Mouse (Mus musculus) adrenal gland, adult 8-10 months (tissue): Measurements from ENCODE around the gene Pirt. TPM values are rescaled to one million over a fixed set of nuclear protein-coding genes. Genes with fewer than 3 reads are reported as not detected.

ENCODE experiments used
- DNase-seq: peaks from one replicate; pipeline ENCODE4 v3.0.0; 2022
- total RNA-seq, 4 experiments: library from RNA; stranded (reverse); gene quantifications; 2 replicates each; pipeline ENCODE4 v1.2.4; 2022

The Pirt gene
- 10 to 100 TPM in 3 of 4 experiments, 1 to 10 TPM in 1; 9.3 to 20.8 (median 14.1) TPM for total RNA-seq

DNA sequence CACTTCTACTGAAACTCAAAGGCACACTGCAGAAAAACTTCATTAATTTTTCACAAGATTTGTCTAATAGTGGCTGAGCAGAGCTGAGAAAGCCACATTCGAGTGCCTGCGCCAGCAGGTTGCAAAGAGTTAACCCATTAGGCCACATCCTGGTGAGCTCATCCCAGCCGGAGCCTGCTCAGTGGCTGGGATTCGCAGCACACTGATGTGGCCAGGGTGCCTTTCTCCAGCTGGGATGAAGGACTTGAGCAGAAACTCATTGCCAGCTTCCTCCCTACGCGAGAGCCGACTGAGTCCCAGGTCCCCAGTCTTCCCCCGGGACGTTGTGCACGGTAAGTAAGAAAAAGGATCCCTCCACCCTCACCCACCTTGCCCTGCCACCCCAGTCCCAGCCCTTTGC, at the start of gene Pirt:
TSS of gene Pirt (plus strand) at position 171 of the 400 bp plus-strand sequence.
- DNase-seq, result no peak

DNA sequence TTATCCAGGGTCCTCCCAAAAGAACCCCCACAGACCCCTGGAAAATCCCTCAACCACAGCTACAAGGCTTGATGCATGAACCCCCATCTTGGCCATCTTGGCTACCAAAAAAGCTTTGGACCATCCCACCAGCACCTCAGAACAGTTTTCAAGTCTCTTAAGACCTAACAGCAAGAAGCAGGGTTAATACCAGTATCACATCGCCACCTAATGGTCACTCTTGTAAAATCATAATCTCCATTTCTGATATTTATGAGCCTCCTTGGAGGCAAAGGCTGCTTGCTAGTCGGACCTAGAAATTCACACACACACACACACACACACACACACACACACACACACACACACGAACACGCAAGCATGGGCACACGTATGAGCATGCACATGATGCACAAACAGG, 40.1 kb upstream of the Pirt start:
- no peak for DNase-seq

DNA sequence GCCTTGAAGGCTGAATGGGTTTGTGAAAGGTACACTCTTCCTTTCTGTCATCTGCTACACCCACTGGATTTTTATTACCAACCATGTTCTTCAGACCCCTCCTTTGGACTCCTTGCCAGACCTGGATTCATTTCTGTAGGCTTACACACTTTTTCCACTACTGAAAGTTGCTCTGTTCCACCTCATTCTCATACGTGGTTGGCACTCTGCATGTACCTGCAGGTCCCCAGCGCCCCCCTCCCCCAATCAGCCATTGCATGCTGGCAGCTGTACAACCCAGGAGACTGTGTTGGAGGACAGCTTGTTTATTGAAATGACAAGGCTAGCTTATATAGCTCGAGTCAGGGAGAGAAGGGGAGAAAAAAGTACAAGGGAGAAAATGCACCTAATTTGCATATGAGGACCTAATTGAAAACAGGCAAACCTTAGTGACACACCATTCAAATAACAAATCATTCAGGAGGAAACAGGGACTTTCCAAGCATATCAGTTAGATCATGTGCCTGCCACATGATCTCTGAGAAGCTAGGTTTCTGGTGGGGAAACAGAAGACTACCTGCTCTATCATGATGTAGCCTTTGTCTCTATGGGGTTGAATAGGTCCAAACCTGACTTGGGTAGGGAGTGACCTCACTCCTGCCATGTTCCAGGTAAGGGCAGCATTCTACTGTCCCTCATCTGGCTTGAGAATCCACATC, 38.9 kb upstream of the Pirt start:
- no peak for DNase-seq

DNA sequence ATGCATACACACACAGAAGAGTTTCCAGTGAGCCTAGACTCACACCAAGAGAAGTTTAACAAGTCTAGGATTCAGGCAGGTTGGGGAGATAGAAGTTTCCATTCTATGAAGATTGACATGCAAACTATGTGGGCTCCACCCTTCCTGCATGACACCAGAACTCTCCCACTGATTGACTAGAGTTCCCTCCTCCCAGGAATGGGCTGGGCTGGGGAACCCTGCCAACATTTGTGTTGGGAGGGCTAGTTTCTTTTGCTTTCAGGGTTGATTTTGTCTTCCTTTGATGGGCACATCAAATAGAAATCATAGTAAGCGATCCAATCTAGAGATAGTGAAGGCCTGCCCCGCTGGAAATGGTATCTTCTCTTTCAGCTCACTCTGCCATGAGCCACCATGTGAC, 30.5 kb upstream of the Pirt start:
- DNase-seq, result no peak

DNA sequence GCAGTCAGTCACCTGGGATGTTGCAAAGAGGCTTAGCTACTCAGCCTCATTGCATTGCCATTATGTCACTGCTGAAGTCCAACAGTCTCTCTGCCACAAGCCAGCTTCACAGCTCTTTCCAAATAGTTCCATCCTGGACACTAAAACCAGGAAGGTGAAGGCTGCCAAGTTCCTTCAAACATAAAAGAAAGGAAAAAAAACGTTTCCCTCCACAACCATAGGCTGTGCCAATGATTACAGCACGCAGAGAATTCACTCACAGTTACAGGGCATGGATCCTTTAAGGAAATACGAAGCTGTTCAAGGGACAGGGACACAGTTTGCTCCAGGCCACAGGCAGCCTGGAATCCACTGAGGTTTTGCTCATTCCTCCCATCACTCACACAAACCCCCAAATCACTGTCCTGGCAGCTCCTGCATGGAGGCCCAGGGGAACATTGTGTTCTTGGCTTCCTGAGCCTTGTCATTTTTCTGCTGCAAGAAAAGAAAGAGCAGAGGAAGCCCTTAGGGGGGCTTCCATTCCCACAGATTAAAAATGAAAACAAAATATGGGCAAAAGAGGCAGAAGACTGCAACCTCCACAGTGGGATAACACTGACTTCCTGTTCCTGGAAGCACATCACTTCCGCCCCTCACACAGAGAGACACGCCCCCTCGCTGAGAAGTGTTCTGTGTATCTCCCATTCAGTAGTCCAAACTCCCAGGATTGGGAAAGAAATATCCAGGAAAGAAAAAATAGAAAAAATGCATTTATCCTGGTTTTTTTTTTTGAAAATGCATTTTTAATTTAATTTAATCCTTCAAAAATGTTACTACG, 29.3 kb upstream of the Pirt start:
- DNase-seq, result no peak

DNA sequence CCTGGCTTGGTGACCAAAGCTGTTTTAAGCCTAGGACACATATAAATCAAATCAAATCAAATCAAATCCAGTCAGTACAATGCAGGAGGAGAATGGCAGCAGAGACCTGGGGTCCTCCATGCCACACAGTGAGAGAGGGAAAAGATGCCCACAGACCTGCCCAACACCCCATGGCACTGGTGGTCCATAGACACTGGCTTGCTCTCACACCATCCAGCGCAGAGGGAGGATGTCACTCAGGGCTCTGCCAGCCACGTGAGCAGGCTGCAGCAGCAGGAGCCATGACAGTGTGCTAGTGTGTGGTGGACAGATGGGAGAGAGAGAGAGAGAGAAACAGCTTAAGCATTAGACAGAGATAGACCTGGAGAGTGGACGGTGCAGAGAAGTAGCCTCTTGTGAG, 19.2 kb upstream of the Pirt start:
- DNase-seq, result no peak

DNA sequence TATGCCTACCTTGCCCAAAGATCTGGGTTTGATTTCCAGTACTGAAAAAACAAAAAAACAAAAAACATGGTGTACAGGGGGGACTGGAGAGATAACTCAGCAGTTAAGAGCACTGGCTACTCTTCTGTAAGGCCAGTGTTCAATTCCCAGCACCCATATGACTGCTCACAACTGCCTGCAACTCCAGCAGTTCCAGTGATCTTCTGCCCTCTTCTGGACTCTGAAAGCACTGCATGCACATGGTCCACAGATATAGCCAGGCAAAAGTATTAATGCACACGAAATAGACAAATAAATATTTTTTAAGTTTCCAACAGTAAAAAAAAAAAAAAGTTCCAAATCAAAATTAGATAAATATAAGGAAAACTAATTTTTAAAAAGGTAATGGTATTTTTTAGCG, 13.0 kb upstream of the Pirt start:
- no peak for DNase-seq

DNA sequence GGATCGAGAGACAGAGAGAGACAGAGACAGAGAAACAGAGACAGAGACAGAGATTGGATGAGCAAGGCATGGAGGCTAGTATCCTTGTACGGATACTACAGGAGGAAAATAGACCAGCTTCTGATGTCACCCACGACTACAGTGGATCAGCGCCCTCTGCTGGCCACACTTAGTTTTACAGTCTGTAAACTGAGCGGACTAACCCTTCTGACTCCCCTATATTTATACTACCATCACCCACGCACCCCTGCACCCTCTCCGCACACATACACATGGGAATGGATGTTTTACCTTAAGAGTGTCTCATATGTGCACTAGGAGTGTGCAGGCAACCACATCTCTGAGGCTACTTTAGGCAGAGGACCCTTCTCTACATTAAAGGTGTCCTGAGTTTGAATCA, 12.4 kb upstream of the Pirt start:
- peak; percentile 21 for DNase-seq

DNA sequence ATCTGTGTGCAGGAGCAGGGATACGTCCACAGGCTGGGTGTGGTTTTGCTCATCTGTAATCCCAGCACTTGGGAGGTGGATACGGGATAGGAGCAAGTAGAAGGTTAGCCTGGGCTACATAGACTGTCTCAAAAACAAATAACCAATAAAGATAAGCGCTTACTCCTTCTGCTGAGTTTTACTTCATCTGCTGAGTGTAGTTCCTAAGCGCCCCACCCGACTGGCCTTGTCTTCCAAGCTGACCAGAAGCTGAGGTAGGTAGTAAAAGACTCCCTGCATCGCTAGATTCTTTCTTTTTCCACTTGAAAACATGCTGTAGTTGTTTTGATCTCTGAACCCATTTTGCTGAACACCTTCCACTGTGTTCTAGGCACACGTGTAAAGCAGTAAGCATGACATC, 9.0 kb upstream of the Pirt start:
- no peak for DNase-seq

DNA sequence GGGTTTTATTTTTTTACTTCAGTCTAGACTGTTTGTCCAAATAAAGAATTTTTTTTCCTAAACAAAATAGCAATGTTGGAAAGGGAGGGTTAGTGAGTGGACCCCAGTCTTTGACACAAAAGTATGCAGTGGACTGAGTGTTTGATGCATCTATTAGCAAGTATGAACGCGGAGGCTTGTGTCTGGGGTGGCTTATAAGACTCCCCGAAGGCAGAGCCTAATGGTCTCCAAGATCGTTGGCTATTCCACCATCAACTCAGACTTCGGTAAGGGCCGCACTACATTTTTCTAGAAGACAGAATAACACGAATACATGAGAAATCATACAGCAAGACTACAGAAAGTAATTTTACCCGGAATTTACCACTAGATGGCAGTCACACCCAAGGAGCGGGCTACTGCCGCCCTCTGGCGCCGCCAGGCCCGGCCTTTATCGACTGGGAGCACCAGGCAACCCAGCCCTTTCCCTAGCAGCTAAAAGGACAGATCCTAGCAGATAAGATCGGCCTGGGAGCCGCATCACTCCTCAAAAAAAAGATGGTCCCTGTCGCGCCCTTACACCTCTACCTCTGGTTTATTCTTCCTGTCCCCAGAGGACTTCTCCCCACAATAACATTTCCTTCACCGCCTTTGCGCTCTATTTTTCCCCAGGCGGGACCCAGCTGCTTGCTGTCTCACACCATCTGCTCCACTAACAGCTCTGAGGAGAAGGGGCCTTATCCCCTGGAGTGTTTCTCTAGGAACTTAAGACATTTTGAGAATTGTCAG, 6.0 kb upstream of the Pirt start:
- peak; percentile 23 for DNase-seq

DNA sequence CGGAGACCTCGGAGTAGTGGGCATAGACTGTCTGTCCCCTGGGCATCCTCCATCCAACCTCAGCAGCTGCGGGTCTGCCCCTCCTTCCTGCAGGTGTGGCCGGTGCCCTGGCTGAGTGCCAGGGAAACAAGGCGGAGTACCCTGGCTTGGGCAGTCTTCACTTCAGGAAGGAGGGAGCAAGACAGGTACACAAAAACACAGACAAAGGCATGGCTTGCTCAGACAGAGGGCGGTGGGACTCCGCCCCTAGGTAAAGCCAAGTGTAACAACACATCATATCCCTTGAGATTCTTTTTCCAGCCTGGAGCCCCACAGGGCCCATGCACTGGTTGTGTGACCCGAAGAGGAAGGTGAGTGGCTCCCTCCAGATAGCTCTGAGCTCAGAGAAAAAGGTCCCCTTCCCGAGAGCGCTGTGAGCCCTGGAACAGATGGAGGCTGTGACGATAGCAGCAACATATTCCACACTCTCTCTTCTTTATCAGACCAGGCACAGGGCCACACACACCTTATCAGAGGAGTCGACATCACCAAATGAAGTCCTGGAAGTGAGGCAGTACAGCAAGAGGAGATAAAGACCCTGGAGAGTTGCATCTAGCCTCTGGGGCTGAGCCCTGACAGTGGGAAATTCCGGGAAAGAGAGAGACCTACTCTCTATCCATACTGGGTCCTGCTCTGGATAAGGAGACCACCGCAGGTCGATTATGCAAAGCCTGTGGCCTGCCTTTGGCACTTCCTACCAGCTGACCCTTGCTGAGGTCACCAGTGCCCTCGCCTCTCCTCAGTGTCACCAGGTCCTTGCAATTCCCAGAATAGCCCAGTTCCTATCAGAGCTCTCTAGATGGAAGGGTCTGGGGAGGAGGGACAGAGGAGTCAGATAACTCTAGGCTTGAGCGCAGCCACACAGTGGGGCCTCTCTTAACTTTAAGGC, 1.0 kb downstream of the Pirt start:
- no peak for DNase-seq

DNA sequence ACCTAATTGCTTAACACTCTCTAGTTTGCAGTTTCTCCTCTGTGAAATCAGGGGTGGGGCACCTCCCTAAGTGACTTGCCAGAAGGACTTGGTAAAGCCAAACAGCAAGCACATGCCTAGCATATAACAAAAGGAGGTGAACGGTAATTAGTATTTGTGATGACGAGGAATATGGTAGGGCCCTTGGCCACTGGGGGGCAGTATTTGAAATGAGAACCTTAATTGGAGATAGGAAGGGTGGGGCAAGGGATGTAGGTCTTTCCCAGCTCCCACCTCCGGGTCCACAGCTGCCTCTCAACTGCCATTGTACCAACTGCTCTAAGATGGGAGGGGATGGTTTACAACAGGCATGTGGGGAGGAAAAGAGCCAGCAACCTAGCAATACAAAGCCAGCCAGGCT, 2.5 kb downstream of the Pirt start:
- DNase-seq, result no peak

DNA sequence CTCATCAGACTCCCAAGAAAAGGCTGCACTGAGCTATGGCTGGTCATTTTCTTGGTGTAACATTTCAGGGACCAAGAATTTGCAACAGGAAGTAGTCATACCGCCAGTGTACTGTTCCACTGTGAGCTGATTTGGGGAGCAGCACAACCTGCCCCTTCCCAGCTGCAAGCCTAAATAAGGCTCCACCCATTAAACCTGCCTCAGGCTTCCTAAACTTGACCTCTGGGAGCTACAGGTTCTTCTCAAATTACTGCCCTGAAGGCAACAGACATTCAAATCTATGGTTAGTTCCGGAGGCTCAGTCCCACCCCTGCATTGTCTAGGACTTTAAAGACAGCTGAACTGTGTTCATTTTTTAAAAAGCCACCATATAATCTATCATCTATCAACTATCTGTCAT, 8.2 kb downstream of the Pirt start:
- DNase-seq, result no peak

DNA sequence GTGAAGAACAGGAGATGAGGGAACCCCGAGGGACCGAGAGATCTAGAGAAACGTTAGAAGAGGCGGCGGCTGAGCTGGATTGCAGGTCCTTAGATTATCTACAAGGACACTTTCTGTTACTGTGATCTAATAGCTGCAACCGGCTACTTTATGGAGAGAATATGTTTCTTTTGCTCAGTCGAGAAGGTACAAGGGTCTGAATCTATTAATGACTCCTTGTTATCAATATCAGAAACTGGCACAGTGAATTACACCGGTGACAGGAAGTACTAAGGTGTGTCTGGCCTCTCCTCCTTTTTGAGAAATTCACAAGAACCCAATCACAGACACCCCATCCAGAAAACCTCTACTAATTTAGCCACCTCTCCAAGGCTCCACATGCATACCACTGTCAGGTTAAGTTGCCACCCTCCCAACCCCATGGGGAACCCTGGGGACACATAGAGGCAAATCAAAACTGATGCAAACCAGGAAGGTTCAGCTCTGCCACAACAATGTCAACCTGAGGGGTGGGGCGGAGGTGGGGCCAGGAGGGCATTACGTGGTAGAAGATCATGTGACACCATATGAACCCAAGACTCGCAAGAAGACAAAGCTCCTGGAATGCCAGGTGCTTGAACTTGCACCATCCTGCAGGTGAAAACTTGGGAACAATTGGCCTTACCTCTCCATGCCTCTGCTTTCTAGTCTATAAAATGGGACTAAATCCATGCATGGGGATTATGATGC, 12.5 kb downstream of the Pirt start:
- no peak for DNase-seq

DNA sequence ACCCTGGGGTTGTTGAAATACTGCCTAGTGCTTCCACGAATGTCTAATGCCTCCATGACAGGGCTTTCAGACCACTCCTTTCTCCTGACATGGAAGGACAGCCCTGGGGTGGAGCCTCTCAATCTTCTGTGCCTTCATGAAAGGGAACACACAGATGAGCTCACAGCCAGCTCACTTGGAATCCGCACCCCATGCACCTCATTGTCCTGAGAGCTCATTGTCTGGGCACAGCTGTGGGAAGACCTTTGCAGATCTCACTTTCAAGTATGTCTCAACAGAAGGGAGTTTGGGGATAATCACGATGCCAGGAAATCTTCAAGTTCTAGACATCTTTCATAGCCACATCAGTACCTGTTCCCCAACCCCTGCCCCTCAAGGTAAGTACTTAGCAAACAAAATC, 16.5 kb downstream of the Pirt start:
- no peak for DNase-seq

DNA sequence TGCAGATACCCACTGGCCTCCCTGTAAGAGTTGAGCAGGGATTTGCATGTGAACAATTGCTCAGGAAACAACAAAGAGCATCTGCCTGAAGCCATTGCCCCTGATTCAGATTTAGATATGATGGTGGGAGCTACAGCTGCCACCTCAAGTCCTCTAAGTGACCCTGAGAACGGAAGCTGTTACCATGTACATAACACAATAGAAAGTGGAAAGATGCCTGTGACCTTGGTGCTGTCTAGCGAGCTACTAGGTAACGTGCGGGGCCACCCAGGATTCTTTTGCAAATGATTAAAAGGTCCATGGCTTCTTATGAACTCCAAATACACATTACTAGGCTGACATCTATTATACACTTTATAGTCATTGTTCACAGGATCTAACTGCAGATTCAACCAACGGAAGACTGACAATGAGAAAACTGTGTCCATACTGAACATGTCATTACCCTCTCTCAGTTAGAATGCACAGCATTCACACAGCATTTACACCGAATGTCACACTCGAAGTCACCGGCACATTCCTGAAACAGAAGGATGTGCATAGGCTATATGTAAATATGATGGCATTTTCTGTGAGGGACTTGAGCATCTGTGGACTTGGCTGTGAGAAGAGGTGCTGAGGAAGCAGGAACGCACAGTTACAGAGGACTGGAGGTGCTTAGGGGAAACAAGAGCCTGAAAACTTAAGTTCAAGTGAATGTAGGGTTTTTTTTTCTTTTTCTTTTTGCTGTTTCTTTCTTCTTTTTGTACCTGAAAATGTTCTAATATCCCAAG, 21.2 kb downstream of the Pirt start:
- no peak for DNase-seq

DNA sequence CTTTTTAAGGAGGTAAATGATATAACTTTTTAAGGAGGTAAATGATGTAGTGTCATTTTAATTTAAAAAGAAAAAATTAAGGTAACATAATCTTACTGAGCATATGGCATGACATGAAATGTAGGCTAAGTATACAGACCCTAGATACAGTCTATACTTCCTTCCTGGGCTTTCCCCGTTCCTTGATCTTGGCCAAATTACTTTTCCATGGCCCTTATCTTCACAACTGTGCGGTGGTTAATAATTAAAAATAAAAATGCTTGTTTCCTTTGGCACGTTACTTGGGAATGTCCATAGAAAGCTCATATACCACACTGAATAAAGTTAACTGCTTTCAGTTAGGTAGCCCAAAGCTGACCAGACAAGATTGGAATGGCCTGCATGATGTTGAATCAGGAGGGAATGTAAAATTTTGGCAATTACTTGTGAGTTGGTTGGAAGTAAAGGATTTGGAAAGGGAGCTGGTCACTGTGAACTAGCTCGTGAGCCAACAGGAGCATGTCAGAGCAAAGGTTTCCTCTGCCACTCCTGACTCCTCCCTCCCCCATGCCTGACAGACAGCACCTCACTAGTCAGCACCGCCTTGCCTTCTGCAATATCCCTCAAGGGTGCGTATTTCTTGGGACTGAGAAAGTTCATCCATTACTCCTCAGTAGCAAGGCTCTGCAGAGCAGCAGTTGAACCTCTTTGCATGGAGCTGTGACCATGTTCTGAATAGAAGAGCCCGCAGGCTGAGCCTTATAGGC, 22.8 kb downstream of the Pirt start:
- DNase-seq, result no peak

DNA sequence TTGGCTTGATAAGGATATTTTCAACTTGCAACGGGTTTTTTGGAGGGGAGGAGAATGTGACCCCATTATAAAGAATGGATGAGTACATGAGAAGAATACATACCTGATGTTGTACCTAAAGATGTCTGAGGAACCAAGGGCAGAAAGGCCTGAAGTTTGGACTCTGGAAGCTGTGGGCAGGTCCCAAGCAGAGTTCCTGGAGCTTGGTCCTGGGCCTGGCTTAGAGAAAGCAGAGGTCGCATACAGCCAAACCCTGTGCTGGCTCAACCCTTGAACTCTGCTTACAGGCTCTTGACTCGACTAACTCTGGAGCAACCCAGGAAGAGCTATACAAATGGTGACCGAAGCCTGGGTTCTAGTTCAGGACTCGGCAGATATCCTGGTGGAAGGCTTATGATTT, 30.2 kb downstream of the Pirt start:
- no peak for DNase-seq

DNA sequence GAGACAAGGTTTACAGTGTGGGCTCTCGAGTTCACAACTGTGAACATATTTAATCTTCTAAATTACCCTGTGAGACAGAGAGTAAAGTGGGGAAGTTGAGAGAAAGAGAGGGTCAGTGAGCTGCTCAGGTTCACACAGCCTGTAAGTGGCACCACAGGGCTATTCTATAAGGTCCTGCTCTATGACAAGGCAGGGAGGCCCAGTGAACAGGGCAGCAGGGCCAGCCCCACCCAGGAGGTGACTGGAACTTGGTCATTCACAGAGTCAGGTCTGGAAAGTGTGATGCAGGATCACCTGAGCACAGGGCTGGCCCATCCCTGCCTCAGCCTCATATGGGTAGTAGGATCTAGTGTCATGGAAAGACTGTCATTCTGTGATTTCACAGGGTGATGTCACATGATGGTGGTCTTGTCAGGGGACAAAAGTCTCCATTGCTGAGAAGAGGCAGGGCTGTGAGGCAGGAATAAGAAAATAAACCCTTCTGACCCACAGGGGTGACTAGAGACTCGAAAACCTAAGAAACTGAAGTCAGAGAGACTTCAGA, 33.5 kb downstream of the Pirt start:
- no peak for DNase-seq

DNA sequence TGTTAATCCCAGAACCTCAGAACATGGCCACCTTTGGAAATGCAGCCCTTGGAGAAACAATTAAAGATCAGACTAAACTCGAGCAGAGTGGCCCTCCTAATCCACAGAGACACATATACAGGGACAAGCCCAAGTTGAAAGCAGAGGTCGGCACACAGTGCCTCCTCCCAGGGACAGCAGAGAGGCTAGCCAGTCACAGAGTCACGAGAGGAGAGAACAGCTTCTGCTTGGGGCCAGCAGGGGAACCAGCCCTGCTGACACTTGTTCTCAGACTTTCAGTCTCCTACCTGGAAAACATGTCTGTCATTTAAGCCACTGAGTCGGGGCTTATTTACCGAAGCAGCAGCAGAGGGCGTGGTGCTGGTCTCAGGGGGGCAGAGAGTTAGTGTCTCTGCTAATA, 34.7 kb downstream of the Pirt start:
- DNase-seq, result no peak
